Mouse (Mus musculus) myocyte (in vitro differentiated cells): ENCODE measurements at regions not wholly inside any gene's neighbourhood (a gene's known extent, or its start where the extent isn't known, plus 50 kb on each side); places are given as distances from the start of the nearest gene placed in this dataset.

Experiments used
- H3K27me3 ChIP-seq: one replicate; pipeline ENCODE4 v1.6.1; 2011; ENCODE audit not compliant: control insufficient read depth, insufficient read depth, insufficient read length
- H3K36me3 ChIP-seq: one replicate; pipeline ENCODE4 v1.6.1; 2011; ENCODE audit not compliant: control insufficient read depth, insufficient read depth
- H3K4me2 ChIP-seq: one replicate; pipeline ENCODE4 v1.6.1; 2011; ENCODE audit warnings: low read depth, control low read depth
- H3K4me3 ChIP-seq: one replicate; pipeline ENCODE4 v1.5.1; 2011; ENCODE audit warnings: mild to moderate bottlenecking, control low read depth, moderate library complexity
- H3K79me2 ChIP-seq: one replicate; pipeline ENCODE4 v1.6.1; 2011; ENCODE audit not compliant: control insufficient read depth, insufficient read depth
- H3ac ChIP-seq: one replicate; pipeline ENCODE4 v1.6.1; 2011; ENCODE audit not compliant: control insufficient read depth, insufficient read length
- CEBPB ChIP-seq: IDR thresholded peaks from 2 replicates; pipeline ENCODE4 v1.6.1; 2011; ENCODE audit warnings: mild to moderate bottlenecking, moderate library complexity; ENCODE audit not compliant: poor library complexity, insufficient read depth, severe bottlenecking
- E2F4 ChIP-seq: IDR thresholded peaks from one replicate; pipeline ENCODE4 v1.6.1; 2011; ENCODE audit warnings: mild to moderate bottlenecking, control low read depth, moderate library complexity; ENCODE audit not compliant: insufficient read depth
- MAX ChIP-seq: IDR thresholded peaks from one replicate; pipeline ENCODE4 v1.6.1; 2011; ENCODE audit warnings: low read depth, mild to moderate bottlenecking, control low read depth
- MYOD1 ChIP-seq, 3 experiments: IDR thresholded peaks; one replicate each; pipeline ENCODE4 v1.6.1; 2011; ENCODE audit warnings: control low read depth in 2 of 3, low read depth in 2 of 3, mild to moderate bottlenecking in 2 of 3, moderate library complexity in 1 of 3; ENCODE audit not compliant: insufficient read length in 2 of 3, control insufficient read depth in 1 of 3
- MYOG ChIP-seq, 3 experiments: IDR thresholded peaks; one replicate each; pipeline ENCODE4 v1.6.1; 2011; ENCODE audit warnings: control low read depth in 2 of 3, low read depth in 2 of 3, mild to moderate bottlenecking in 2 of 3; ENCODE audit not compliant: insufficient read length in 2 of 3, control insufficient read depth in 1 of 3, insufficient read depth in 1 of 3
- POLR2A ChIP-seq: IDR thresholded peaks from one replicate; pipeline ENCODE4 v1.6.1; 2011; ENCODE audit warnings: low read depth, mild to moderate bottlenecking, control low read depth, moderate library complexity; ENCODE audit not compliant: insufficient read length
- POLR2AphosphoS2 ChIP-seq: IDR thresholded peaks from one replicate; pipeline ENCODE4 v1.6.1; 2011; ENCODE audit warnings: low read depth, control low read depth; ENCODE audit not compliant: insufficient read length
- REST ChIP-seq: IDR thresholded peaks from one replicate; pipeline ENCODE4 v1.6.1; 2011; ENCODE audit warnings: mild to moderate bottlenecking, control low read depth, moderate library complexity; ENCODE audit not compliant: insufficient read depth, insufficient read length
- SRF ChIP-seq: IDR thresholded peaks from one replicate; pipeline ENCODE4 v1.6.1; 2011; ENCODE audit warnings: low read depth; ENCODE audit not compliant: control insufficient read depth, insufficient read length
- TCF12 ChIP-seq: IDR thresholded peaks from one replicate; pipeline ENCODE4 v1.6.1; 2011; ENCODE audit warnings: mild to moderate bottlenecking, control low read depth; ENCODE audit not compliant: poor library complexity, insufficient read depth, severe bottlenecking
- TCF3 ChIP-seq: IDR thresholded peaks from one replicate; pipeline ENCODE4 v1.6.1; 2011; ENCODE audit warnings: low read depth, control low read depth; ENCODE audit not compliant: insufficient read length
- USF1 ChIP-seq: IDR thresholded peaks from one replicate; pipeline ENCODE4 v1.6.1; 2011; ENCODE audit warnings: low read depth, mild to moderate bottlenecking, control low read depth, moderate library complexity

- TF ChIP-seq MYOG (IDR thresholded peaks at IDR 0.05; ENCODE audit: control insufficient read depth in 1 of 3, insufficient read depth in 1 of 3, insufficient read length in 2 of 3, low read depth in 2 of 3) (no peak), POLR2AphosphoS2 (no peak), USF1 (no peak), E2F4 (no peak), SRF (no peak), TCF3 (no peak), REST (no peak), CEBPB (no peak), POLR2A (no peak), MAX (no peak), MYOD1 (IDR thresholded peaks at IDR 0.05; ENCODE audit: control insufficient read depth in 1 of 3, insufficient read length in 2 of 3, low read depth in 2 of 3) (no peak), TCF12 (no peak)
- no peak overlapping the region for H3K4me3 ChIP-seq
- no peaks in the 10 kb centered on the region for H3K27me3 ChIP-seq
These were observed 190.1 kb downstream of the Mylk4 start for GRCm38 (mm10) chr13:32593611-32594010.

GRCm38 (mm10) chr13:32593131-32593530 is 190.6 kb downstream of the Mylk4 start:
- no peaks in the 10 kb centered on the region for H3K27me3 ChIP-seq
- H3K4me3 ChIP-seq: no peak overlapping the region
- TF ChIP-seq CEBPB (no peak), POLR2AphosphoS2 (no peak), MAX (no peak), TCF12 (no peak), USF1 (no peak), SRF (no peak), REST (no peak), POLR2A (no peak), E2F4 (no peak), MYOG (IDR thresholded peaks at IDR 0.05; ENCODE audit: control insufficient read depth in 1 of 3, insufficient read depth in 1 of 3, insufficient read length in 2 of 3, low read depth in 2 of 3) (no peak), MYOD1 (IDR thresholded peaks at IDR 0.05; ENCODE audit: control insufficient read depth in 1 of 3, insufficient read length in 2 of 3, low read depth in 2 of 3) (no peak), TCF3 (no peak)
- no peaks in the 10 kb centered on the region for H3K36me3 ChIP-seq
- no peaks in the 10 kb centered on the region for H3K79me2 ChIP-seq
- no peak overlapping the region for H3ac ChIP-seq
- H3K4me2 ChIP-seq: no peak overlapping the region

More at GRCm38 (mm10) chr13:32593611-32594010, 190.1 kb downstream of the Mylk4 start:
- H3K4me2 ChIP-seq: no peak overlapping the region
- no peaks in the 10 kb centered on the region for H3K36me3 ChIP-seq
- no peaks in the 10 kb centered on the region for H3K79me2 ChIP-seq
- no peak overlapping the region for H3ac ChIP-seq

GRCm38 (mm10) chr13:32581598-32581997 is 202.2 kb downstream of the Mylk4 start:
- Histone ChIP-seq H3K36me3 (no peaks in the 10 kb centered on the region), H3K4me3 (no peak overlapping the region), H3K27me3 (no peaks in the 10 kb centered on the region), H3K4me2 (no peak overlapping the region), H3K79me2 (no peaks in the 10 kb centered on the region), H3ac (no peak overlapping the region)
- peak; percentile 81; the same call in 1 of the 2 replicates for TF ChIP-seq CEBPB
- TF ChIP-seq SRF: no peak

GRCm38 (mm10) chr13:32567850-32568249 is 215.9 kb downstream of the Mylk4 start:
- TF ChIP-seq MAX (no peak), CEBPB (no peak), TCF12 (no peak), E2F4 (no peak), MYOD1 (IDR thresholded peaks at IDR 0.05; ENCODE audit: control insufficient read depth in 1 of 3, insufficient read length in 2 of 3, low read depth in 2 of 3) (no peak), POLR2AphosphoS2 (no peak), POLR2A (no peak), USF1 (no peak), REST (no peak), TCF3 (no peak), SRF (no peak), MYOG (IDR thresholded peaks at IDR 0.05; ENCODE audit: control insufficient read depth in 1 of 3, insufficient read depth in 1 of 3, insufficient read length in 2 of 3, low read depth in 2 of 3) (no peak)
- Histone ChIP-seq H3K27me3 (no peaks in the 10 kb centered on the region), H3K4me2 (no peak overlapping the region), H3ac (no peak overlapping the region), H3K79me2 (no peaks in the 10 kb centered on the region), H3K4me3 (no peak overlapping the region), H3K36me3 (no peaks in the 10 kb centered on the region)

DNA sequence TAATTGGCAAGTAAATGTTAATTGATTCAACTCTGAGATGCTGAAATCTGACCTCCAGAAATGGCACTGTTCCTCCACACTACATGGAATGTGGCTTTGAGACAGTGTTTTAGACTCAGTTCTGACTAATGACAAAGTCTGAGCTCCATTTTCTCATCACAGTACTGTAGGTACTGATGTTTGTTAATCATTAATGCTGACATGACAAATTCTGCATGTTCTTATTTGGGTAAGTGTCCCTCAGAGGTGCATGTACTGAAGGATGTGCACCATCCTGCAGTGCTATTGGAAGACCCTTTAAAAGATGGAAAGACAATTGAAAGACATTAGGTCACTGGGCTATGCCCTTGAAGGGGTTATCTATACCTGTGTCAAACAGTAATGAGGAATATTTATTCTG is 222.1 kb upstream of the Gmds start:
- Histone ChIP-seq H3K4me3 (no peak overlapping the region), H3K27me3 (no peaks in the 10 kb centered on the region), H3K79me2 (no peaks in the 10 kb centered on the region), H3ac (no peak overlapping the region), H3K36me3 (no peaks in the 10 kb centered on the region), H3K4me2 (no peak overlapping the region)
- TF ChIP-seq MYOG (IDR thresholded peaks at IDR 0.05; ENCODE audit: control insufficient read depth in 1 of 3, insufficient read depth in 1 of 3, insufficient read length in 2 of 3, low read depth in 2 of 3) (no peak), MAX (no peak), TCF12 (no peak), CEBPB (no peak), POLR2A (no peak), MYOD1 (IDR thresholded peaks at IDR 0.05; ENCODE audit: control insufficient read depth in 1 of 3, insufficient read length in 2 of 3, low read depth in 2 of 3) (no peak), E2F4 (no peak), USF1 (no peak), SRF (no peak)
